Mouse (Mus musculus): Measurements from ENCODE around the gene Rep15. TPM values are rescaled to one million over a fixed set of nuclear protein-coding genes. Genes with fewer than 3 reads are reported as not detected.
A peak's percentile ranks its signal among the peaks of the same experiment; 100 is the strongest.

Gene Rep15
- polyA plus RNA-seq, 1 experiment from 2014 or later, result 1.1 TPM

DNA sequence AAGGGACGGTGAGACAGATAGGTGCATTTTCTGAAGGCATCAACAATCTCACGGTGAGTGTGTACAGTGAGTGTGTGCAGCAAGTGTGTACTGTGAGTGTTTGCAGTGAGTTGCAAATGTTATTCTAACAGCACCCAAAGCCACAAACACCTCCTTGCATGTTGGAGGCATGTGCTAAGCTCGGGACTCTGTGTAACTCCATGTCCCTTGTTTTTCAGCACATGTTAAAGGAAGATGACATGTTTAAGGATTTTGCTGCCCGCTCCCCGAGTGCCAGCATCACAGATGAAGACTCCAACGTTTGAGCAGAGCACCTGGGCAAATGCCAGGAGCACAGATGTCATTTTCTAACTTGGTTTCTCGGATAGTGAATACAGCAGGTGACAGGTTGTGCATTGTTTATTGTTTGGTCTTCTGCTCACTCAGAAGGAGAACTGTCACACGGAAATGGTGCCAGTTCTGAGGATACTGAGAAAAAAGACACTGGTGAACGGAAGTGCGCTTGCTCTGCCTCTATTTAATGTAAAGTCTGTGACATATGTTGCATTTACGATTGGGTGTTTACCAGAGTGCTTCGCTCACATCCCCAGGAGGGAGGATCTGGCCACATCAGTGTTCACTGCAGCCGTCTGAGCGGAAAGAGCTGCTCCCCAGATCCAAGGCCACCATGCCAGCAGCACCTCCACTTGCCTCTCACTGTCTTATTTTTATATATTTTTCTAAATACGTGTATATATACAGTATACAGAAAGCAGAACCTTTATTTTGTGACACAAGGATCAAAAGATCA is 2.1 kb upstream of the Rep15 start:
- no peak overlapping the region for H3K27ac ChIP-seq (replicated peaks)
- ATAC-seq (ENCODE audit: extremely low read depth, insufficient number of reproducible peaks, low FRiP score, low TSS enrichment), result no peak
- H3K9ac ChIP-seq, result no peak overlapping the region
- no peaks in the 10 kb centered on the region for H3K9me3 ChIP-seq
- no peaks in the 10 kb centered on the region for H3K4me1 ChIP-seq
- peaks cover 82% of the 10 kb centered on the region for H3K36me3 ChIP-seq
- H3K4me2 ChIP-seq, result no peak overlapping the region
- H3K4me3 ChIP-seq, result no peak overlapping the region
- WGBS, result 81% methylated on average over 15 of the region's 15 CpGs
- no peaks in the 10 kb centered on the region for H3K27me3 ChIP-seq (replicated peaks)

DNA sequence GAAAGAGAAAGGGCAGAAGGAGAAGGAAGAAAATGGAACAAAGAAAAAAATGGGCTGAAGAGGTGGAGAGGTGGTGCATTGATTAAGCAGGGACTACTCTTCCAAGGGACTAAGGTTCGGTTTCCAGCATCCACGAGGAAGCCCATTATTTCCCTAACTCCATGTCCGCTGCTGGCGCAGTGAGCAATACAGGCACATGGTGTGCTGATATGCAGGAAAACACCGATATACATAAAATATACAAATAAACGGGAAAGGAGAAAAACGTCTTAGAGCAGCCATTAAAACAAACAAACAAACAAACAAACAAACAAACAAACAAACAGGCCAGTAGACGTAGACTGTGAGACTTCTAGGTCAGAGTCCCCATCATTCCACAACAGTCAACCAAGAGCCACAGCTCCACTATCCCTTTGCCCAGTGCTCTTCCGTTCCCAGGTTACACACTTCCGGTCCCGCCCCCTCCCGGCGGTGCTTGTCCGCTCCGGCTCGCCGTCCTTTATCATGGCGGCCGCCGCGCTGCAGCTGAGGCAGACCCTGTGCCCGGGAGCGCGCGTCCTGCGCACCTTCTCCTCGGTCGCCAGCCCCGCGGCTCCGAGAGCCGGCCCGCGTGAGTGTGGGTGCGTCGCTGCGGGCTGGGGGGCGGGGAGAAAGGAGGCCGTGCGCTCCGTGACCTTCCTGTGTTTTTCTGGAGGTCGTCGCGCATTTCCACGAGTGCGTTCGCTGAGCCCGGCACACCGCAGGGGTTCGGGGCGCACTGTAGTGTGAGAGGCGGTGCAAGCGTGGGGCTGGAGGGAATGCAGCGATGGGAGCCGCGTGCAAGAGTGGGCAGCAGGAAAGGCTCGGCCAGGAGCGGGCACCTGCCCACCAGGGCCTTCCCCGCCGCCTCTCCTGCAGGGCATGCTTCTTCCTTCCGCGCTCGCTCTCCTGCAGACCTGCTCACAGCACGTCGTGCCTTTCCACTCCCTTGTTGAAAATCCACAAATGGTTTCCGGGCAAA is 10.2 kb downstream of the Rep15 start, which contains the start of gene Mrps35:
Mrps35 (plus strand) TSS at position 474 of the 1,000 bp plus-strand sequence.
- H3K27me3 ChIP-seq (replicated peaks), result no peaks in the 10 kb centered on the region; the same call in 1 of the 2 replicates
- peak within 1 kb of the TSS; percentile 71 for H3K4me3 ChIP-seq
- H3K4me1 ChIP-seq, result peaks cover 23% of the 10 kb centered on the region
- H3K36me3 ChIP-seq, result peaks cover 17% of the 10 kb centered on the region
- H3K4me2 ChIP-seq, result peak within 1 kb of the TSS; percentile 79
- WGBS, result 3% methylated on average over 66 of the region's 66 CpGs
- H3K9ac ChIP-seq, result peak within 1 kb of the TSS; percentile 96
- peak within 1 kb of the TSS; percentile 85 for H3K27ac ChIP-seq (replicated peaks)
- ATAC-seq (ENCODE audit: extremely low read depth, insufficient number of reproducible peaks, low FRiP score, low TSS enrichment), result peak; percentile 86
- no peaks in the 10 kb centered on the region for H3K9me3 ChIP-seq

DNA sequence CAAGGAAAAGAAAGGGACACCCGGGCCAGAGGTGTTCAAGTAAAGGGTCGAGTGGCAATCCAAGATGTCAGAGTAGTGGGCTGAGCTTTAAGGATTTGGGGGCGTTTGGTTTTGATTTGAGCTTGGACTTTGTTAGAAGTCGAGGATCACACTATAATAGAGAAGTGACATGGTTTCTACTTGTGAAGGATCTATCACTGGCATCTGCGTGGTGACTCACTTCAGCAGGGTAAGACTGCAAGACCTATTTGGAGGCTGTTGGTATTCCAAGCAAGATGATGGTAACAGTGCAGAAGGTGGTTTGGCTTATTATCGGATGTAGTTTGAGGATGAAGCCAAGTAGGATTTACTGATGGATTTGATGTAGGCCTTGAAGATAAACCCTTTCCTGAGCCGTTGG is 11.2 kb downstream of the Rep15 start:
- no peak overlapping the region for H3K27ac ChIP-seq (replicated peaks)
- H3K9me3 ChIP-seq, result no peaks in the 10 kb centered on the region
- ATAC-seq (ENCODE audit: extremely low read depth, insufficient number of reproducible peaks, low FRiP score, low TSS enrichment), result no peak
- no peaks in the 10 kb centered on the region; the same call in 1 of the 2 replicates for H3K27me3 ChIP-seq (replicated peaks)
- peak overlapping the region; percentile 71 for H3K4me3 ChIP-seq
- peak overlapping the region; percentile 79 for H3K4me2 ChIP-seq
- H3K9ac ChIP-seq, result peak overlapping the region; percentile 96
- peaks cover 23% of the 10 kb centered on the region for H3K4me1 ChIP-seq
- peaks cover 28% of the 10 kb centered on the region for H3K36me3 ChIP-seq
- WGBS, result 42% methylated on average over 7 of the region's 7 CpGs

DNA sequence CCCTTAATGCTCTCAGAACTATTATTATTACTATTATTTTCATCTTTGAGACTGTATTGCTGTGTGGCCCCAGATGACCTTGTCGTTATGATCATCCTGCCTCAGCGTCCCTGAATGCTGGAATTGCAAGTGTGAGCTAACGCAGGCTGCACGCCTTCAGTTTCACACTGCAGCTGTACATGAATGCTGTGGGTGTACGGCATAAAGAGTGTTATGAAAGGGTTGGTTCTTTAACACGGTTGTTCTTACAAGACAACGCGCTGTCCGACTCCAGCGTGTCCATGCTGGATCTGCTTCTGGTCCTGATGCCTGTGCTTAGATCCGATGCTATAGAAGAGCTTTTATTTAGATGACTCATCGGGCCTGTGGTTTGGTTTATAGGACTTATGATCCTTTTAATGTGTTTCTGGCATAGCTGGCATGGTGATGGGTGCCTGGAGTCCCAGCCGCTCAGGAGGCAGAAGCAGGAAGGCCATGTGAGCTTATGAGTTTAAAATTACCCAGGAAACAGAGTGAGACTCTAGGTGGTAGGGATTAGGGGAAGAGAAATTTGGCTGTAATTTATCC is 16.9 kb downstream of the Rep15 start:
- Histone ChIP-seq H3K4me1 (peaks cover 11% of the 10 kb centered on the region), H3K27me3 (replicated peaks) (no peaks in the 10 kb centered on the region), H3K9ac (no peak overlapping the region), H3K27ac (replicated peaks) (no peak overlapping the region), H3K9me3 (no peaks in the 10 kb centered on the region), H3K36me3 (peaks cover 83% of the 10 kb centered on the region), H3K4me2 (no peak overlapping the region), H3K4me3 (no peak overlapping the region)
- 94% methylated on average over 13 of the region's 13 CpGs for WGBS
- ATAC-seq (ENCODE audit: extremely low read depth, insufficient number of reproducible peaks, low FRiP score, low TSS enrichment), result no peak

DNA sequence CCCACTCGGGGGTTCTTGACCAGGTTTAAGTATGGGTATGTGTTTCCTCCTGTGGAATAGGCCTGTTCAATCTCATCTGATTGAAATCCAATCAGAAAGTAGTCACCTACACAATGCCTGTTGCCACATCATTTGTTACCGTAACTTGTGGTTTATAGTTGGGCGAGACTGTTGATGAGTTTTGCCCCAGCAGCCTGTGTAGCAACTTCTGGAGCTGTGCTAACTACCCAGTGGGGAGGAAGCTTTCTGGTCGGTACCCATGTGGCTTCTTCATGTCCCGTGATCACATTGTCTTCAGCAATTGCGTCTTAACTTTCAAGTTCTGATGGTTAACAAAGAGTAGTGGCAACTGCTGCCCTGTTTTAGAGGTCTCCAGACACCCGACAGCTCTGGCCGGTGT is 19.3 kb downstream of the Rep15 start:
- no peaks in the 10 kb centered on the region for H3K27me3 ChIP-seq (replicated peaks)
- H3K4me1 ChIP-seq, result peaks cover 16% of the 10 kb centered on the region
- ATAC-seq (ENCODE audit: extremely low read depth, insufficient number of reproducible peaks, low FRiP score, low TSS enrichment), result no peak
- H3K27ac ChIP-seq (replicated peaks), result no peak overlapping the region
- 88% methylated on average over 8 of the region's 8 CpGs for WGBS
- H3K4me3 ChIP-seq, result no peak overlapping the region
- H3K9me3 ChIP-seq, result no peaks in the 10 kb centered on the region
- peaks cover 98% of the 10 kb centered on the region for H3K36me3 ChIP-seq
- no peak overlapping the region for H3K9ac ChIP-seq
- no peak overlapping the region for H3K4me2 ChIP-seq

DNA sequence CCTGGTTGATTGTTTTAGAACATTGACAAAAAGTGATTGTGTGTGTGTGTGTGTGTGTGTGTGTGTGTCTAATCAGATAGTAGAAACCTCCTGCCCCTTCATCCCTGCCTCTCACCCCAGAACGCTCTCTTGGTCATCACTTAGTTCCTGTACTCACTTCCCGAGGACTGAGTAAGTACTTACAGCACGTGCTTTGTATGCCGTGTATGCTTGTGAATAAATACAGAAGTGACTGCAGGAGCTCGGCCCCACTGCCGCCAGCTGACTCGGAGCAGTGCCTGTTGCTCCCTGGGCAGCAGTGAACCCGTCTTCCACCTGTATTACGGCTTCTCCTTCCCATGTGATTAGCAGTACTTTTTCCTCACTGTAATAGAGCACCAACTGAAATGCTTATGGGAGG is 20.1 kb downstream of the Rep15 start:
- ATAC-seq (ENCODE audit: extremely low read depth, insufficient number of reproducible peaks, low FRiP score, low TSS enrichment), result no peak
- Histone ChIP-seq H3K4me3 (no peak overlapping the region), H3K4me2 (no peak overlapping the region), H3K9ac (no peak overlapping the region), H3K4me1 (peaks cover 16% of the 10 kb centered on the region), H3K27me3 (replicated peaks) (no peaks in the 10 kb centered on the region), H3K9me3 (no peaks in the 10 kb centered on the region), H3K27ac (replicated peaks) (no peak overlapping the region), H3K36me3 (peaks cover 97% of the 10 kb centered on the region)
- 88% methylated on average over 9 of the region's 9 CpGs for WGBS

DNA sequence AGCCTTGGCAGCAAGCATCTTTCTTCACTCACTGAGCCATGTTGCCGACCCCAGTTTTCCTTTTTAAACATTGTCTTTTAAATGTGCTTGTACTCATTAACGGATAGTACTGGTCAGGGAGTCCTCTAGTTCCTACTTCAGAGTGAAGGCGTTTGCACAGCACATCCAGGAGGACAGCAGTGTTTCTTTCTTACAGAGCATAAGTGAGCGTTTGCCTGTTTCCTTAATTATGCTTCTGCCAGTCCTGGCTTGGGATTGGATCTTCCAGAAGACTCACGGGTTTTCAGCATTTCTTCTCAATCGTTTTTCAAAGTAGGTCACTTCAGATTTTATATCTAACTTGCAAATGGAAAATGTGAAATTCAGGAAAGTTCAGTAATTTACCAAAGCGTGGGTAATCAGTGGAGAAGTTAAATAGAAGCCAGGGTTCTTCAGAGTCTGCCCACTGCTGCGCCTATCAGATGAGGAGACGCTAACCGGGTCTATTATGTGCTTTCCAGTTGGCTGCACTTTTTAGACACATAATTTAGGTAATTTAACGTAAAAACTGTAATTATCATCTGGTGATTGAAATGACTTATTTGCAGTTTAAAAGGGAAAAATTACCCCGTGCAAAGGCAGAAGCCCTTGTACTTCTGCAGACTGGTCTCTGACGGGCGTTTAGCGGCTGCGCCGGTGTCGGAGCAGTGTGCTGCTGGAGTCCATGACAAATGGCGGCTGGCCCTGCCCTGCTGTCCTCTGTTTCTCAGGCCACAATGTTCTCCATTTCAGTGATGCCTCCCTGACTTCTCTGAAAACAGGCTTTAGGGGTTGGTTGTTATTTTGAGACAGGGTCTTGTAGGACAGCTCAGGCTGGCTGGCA is 21.6 kb downstream of the Rep15 start:
- no peak for ATAC-seq (ENCODE audit: extremely low read depth, insufficient number of reproducible peaks, low FRiP score, low TSS enrichment)
- Histone ChIP-seq H3K4me2 (no peak overlapping the region), H3K9ac (no peak overlapping the region), H3K27me3 (replicated peaks) (no peaks in the 10 kb centered on the region), H3K27ac (replicated peaks) (no peak overlapping the region), H3K4me3 (no peak overlapping the region), H3K9me3 (no peaks in the 10 kb centered on the region), H3K36me3 (peaks cover 93% of the 10 kb centered on the region), H3K4me1 (peaks cover 16% of the 10 kb centered on the region)
- 91% methylated on average over 19 of the region's 19 CpGs for WGBS

DNA sequence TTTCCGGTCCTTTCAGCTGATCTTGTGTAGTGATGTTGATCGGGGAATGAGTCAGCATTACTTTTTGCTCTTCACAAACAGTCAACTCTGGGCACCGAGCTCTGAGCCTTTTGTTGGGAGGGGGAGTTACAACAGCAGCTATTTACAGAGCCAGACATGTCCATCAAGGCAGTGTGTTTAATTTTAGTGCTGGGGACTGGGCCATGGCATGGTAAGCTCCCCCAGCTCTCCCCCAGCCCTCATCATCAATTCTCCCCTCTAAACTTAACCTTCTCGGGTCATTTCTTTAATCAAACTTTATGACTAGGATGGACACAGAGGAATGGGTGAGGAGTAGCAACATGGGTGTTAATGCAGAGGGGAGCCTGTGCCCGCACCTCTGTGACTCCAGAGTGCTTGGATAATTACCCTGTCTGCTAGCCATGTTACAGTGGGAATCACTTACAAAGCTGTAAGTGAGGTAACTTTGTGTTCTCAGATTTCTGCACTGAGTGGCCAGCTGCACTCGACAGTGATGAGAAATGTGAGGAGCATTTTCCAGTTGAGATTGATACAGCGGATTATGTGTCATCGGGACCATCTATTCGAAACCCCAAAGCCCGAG is 23.1 kb downstream of the Rep15 start:
- no peaks in the 10 kb centered on the region for H3K9me3 ChIP-seq
- H3K4me2 ChIP-seq, result no peak overlapping the region
- no peaks in the 10 kb centered on the region for H3K27me3 ChIP-seq (replicated peaks)
- no peak overlapping the region for H3K9ac ChIP-seq
- WGBS, result 72% methylated on average over 10 of the region's 10 CpGs
- no peak for ATAC-seq (ENCODE audit: extremely low read depth, insufficient number of reproducible peaks, low FRiP score, low TSS enrichment)
- peaks cover 93% of the 10 kb centered on the region for H3K36me3 ChIP-seq
- H3K4me1 ChIP-seq, result peaks cover 16% of the 10 kb centered on the region
- H3K4me3 ChIP-seq, result no peak overlapping the region
- peak overlapping the region; percentile 39; the same call in 1 of the 2 replicates for H3K27ac ChIP-seq (replicated peaks)

DNA sequence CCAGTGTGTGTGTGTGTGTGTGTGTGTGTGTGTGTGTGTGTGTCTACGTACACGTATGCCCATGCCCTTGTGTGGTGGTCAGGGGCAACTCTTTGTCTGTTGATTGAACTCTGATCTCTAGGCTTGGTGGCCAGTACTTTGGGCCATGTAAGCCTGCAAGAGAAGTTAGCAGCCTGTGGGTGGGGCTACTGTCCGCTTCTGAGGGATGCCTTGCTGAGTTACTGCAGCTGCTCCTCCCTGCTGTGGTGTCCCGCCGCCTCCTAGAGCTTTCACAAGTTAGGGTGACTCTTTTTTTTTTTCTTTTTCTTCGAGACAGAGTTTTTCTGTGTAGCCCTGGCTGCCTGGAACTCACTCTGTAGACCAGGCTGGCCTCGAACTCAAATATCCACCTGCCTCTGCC is 26.9 kb downstream of the Rep15 start:
- Histone ChIP-seq H3K4me1 (peaks cover 13% of the 10 kb centered on the region), H3K4me3 (no peak overlapping the region), H3K4me2 (no peak overlapping the region), H3K9me3 (no peaks in the 10 kb centered on the region), H3K9ac (no peak overlapping the region), H3K27ac (replicated peaks) (no peak overlapping the region), H3K36me3 (peaks cover 92% of the 10 kb centered on the region), H3K27me3 (replicated peaks) (no peaks in the 10 kb centered on the region)
- ATAC-seq (ENCODE audit: extremely low read depth, insufficient number of reproducible peaks, low FRiP score, low TSS enrichment), result no peak
- 71% methylated on average over 7 of the region's 7 CpGs for whole genome bisulfite sequencing

DNA sequence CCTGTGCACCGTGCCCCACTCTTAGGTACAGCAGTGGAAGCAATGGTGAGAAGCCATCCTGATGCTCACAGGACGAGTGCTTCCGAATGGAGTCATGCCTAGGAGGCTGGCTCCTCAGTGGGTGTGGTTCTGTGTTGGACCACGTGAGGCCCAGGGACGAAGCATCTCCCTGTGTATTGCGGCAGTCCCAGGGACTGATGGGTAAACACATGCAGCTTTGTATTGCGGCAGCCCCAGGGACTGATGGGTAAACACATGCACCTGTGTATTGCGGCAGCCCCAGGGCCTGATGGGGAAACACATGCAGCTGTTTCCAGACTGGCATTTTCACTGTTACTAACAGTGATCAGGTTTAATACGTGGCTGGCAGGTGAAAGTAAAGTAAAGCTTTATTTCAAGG is 29.2 kb downstream of the Rep15 start:
- 87% methylated on average over 9 of the region's 9 CpGs for WGBS

More for the DNA sequence above, 29.2 kb downstream of the Rep15 start:
- peaks cover 87% of the 10 kb centered on the region for H3K36me3 ChIP-seq
- ATAC-seq (ENCODE audit: extremely low read depth, insufficient number of reproducible peaks, low FRiP score, low TSS enrichment), result no peak
- H3K9me3 ChIP-seq, result no peaks in the 10 kb centered on the region
- no peak overlapping the region for H3K27ac ChIP-seq (replicated peaks)
- no peak overlapping the region for H3K9ac ChIP-seq
- no peak overlapping the region for H3K4me2 ChIP-seq
- no peaks in the 10 kb centered on the region for H3K27me3 ChIP-seq (replicated peaks)
- H3K4me3 ChIP-seq, result no peak overlapping the region
- H3K4me1 ChIP-seq, result no peaks in the 10 kb centered on the region

Measured in heart, embryonic 13.5 days (tissue).